In genomic region chr9:75541497-75541896, GRCm38 (mm10) we compare ENCODE assay signal across 8 mouse cellular contexts. TPM values are rescaled to one million over a fixed set of nuclear protein-coding genes. Genes with fewer than 3 reads are reported as not detected.
A peak's percentile ranks its signal among the peaks of the same experiment; 100 is the strongest.
DNase-seq lines count a peak whose midpoint lies in the region; ATAC-seq and TF ChIP-seq lines count a peak whose summit lies in the region.

No protein-coding gene starts in this region.

- TF ChIP-seq POLR2A in myocyte (IDR thresholded peaks at IDR 0.05; ENCODE audit: insufficient read length, low read depth), result no peak

- no peaks in the 10 kb centered on the region for H3K9me3 ChIP-seq in kidney, embryonic 14.5 days (ENCODE audit: control insufficient read depth, low read length)
- H3K9me3 ChIP-seq in midbrain, embryonic 10.5 days (replicated peaks), result no peaks in the 10 kb centered on the region
- H3K9me3 ChIP-seq in forebrain, embryonic 11.5 days (ENCODE audit: control insufficient read depth, low read length), result no peaks in the 10 kb centered on the region

- H3K27ac ChIP-seq in kidney, embryonic 14.5 days (ENCODE audit: low read depth, low read length), result peak overlapping the region; percentile 5; the same call in 1 of the 2 replicates
- no peak overlapping the region for H3K27ac ChIP-seq in midbrain, embryonic 10.5 days (replicated peaks)
- no peak overlapping the region for H3K27ac ChIP-seq in forebrain, embryonic 11.5 days (ENCODE audit: low read depth, low read length)

- no peak overlapping the region for H3K4me2 ChIP-seq in kidney, embryonic 14.5 days (replicated peaks; ENCODE audit: low read depth, low read length)
- H3K4me2 ChIP-seq in myocyte (ENCODE audit: low read depth), result peak overlapping the region; percentile 68
- no peak overlapping the region for H3K4me2 ChIP-seq in forebrain, embryonic 11.5 days (ENCODE audit: low read depth, low read length, severe bottlenecking)

- H3K4me3 ChIP-seq in kidney, embryonic 14.5 days (ENCODE audit: low read length), result no peak overlapping the region
- no peak overlapping the region for H3K4me3 ChIP-seq in myocyte
- no peak overlapping the region for H3K4me3 ChIP-seq in midbrain, embryonic 10.5 days
- no peak overlapping the region for H3K4me3 ChIP-seq in forebrain, embryonic 11.5 days (ENCODE audit: low read depth, low read length)

- 11% methylated on average over 5 of the region's 5 CpGs for WGBS in kidney, embryonic 14.5 days
- 26% methylated on average over 5 of the region's 5 CpGs for WGBS in midbrain, embryonic 10.5 days
- WGBS in forebrain, embryonic 11.5 days, result 29% methylated on average over 5 of the region's 5 CpGs

- no peaks in the 10 kb centered on the region for H3K27me3 ChIP-seq in kidney, embryonic 14.5 days (ENCODE audit: control insufficient read depth, insufficient read depth, low read length)
- no peaks in the 10 kb centered on the region for H3K27me3 ChIP-seq in myocyte (ENCODE audit: control insufficient read depth, insufficient read depth, insufficient read length)
- no peaks in the 10 kb centered on the region for H3K27me3 ChIP-seq in midbrain, embryonic 10.5 days (ENCODE audit: low read depth, poor library complexity, severe bottlenecking)
- H3K27me3 ChIP-seq in forebrain, embryonic 11.5 days (ENCODE audit: control insufficient read depth, insufficient read depth, low read length), result no peaks in the 10 kb centered on the region

- no peak overlapping the region for H3ac ChIP-seq in myocyte (ENCODE audit: control insufficient read depth, insufficient read length)

- H3K9ac ChIP-seq in kidney, embryonic 14.5 days (ENCODE audit: low read depth, low read length), result no peak overlapping the region
- H3K9ac ChIP-seq in forebrain, embryonic 11.5 days (ENCODE audit: low read length), result no peak overlapping the region

- H3K36me3 ChIP-seq in kidney, embryonic 14.5 days (ENCODE audit: control insufficient read depth, insufficient read depth, low read length), result no peaks in the 10 kb centered on the region
- H3K36me3 ChIP-seq in myocyte (ENCODE audit: control insufficient read depth, insufficient read depth), result no peaks in the 10 kb centered on the region
- H3K36me3 ChIP-seq in midbrain, embryonic 10.5 days, result no peaks in the 10 kb centered on the region
- H3K36me3 ChIP-seq in forebrain, embryonic 11.5 days (ENCODE audit: control insufficient read depth, insufficient read depth, low read length), result no peaks in the 10 kb centered on the region

- peaks cover 10% of the 10 kb centered on the region; the same call in 1 of the 2 replicates for H3K4me1 ChIP-seq in kidney, embryonic 14.5 days (ENCODE audit: control insufficient read depth, insufficient read depth, low read length)
- H3K4me1 ChIP-seq in midbrain, embryonic 10.5 days, result peaks cover 10% of the 10 kb centered on the region
- peaks cover 5% of the 10 kb centered on the region; the same call in 1 of the 2 replicates for H3K4me1 ChIP-seq in forebrain, embryonic 11.5 days (replicated peaks; ENCODE audit: control insufficient read depth, insufficient read depth, low read length)

- peak; percentile 63 for DNase-seq in CD4-positive, CD25-positive, alpha-beta regulatory T cell, adult 2 months (ENCODE audit: low read depth, low spot score)
- DNase-seq in midbrain, embryonic 10.5 days (ENCODE audit: low spot score), result no peak
- DNase-seq in right cerebral cortex, postnatal 36 days (ENCODE audit: low spot score in 2 of 2), result no peak
- no peak for DNase-seq in forebrain, embryonic 11.5 days (ENCODE audit: low spot score)
- DNase-seq in left cerebral cortex, adult 8-10 months (ENCODE audit: low spot score in 2 of 2), result no peak

- peak; percentile 87 for ATAC-seq in activated CD4-positive, CD25-positive, alpha-beta regulatory T cell, adult 4 months
- ATAC-seq in kidney, embryonic 14.5 days (ENCODE audit: low FRiP score, low TSS enrichment), result peak; percentile 68; the same call in 1 of the 2 replicates
- ATAC-seq in forebrain, embryonic 11.5 days (replicated peaks; ENCODE audit: low FRiP score), result no peak

- H3K79me2 ChIP-seq in myocyte (ENCODE audit: control insufficient read depth, insufficient read depth), result peaks cover 34% of the 10 kb centered on the region

TF ChIP-seq in myocyte, 11 proteins besides CTCF, POLR2A, EP300 and RAD21:
- no peak for TF ChIP-seq E2F4 (IDR thresholded peaks at IDR 0.05; ENCODE audit: insufficient read depth)
- TF ChIP-seq SRF (IDR thresholded peaks at IDR 0.05; ENCODE audit: control insufficient read depth, insufficient read length, low read depth), result no peak
- no peak for TF ChIP-seq TCF3 (IDR thresholded peaks at IDR 0.05; ENCODE audit: insufficient read length, low read depth)
- no peak for TF ChIP-seq MAX (IDR thresholded peaks at IDR 0.05; ENCODE audit: low read depth)
- no peak for TF ChIP-seq MYOD1 (IDR thresholded peaks at IDR 0.05; ENCODE audit: control insufficient read depth in 1 of 3, insufficient read length in 2 of 3, low read depth in 2 of 3)
- no peak for TF ChIP-seq TCF12 (IDR thresholded peaks at IDR 0.05; ENCODE audit: insufficient read depth, poor library complexity, severe bottlenecking)
- no peak for TF ChIP-seq REST (IDR thresholded peaks at IDR 0.05; ENCODE audit: insufficient read depth, insufficient read length)
- no peak for TF ChIP-seq CEBPB (IDR thresholded peaks at IDR 0.05; ENCODE audit: insufficient read depth, poor library complexity, severe bottlenecking)
- TF ChIP-seq POLR2AphosphoS2 (IDR thresholded peaks at IDR 0.05; ENCODE audit: insufficient read length, low read depth), result no peak
- TF ChIP-seq MYOG (IDR thresholded peaks at IDR 0.05; ENCODE audit: control insufficient read depth in 1 of 3, insufficient read depth in 1 of 3, insufficient read length in 2 of 3, low read depth in 2 of 3), result no peak
- no peak for TF ChIP-seq USF1 (IDR thresholded peaks at IDR 0.05; ENCODE audit: low read depth)

RNA-seq across cellular contexts. Expression of gene Tmod3, which starts 18.0 kb away (rescaled TPM):
- polyA plus RNA-seq in activated CD4-positive, CD25-positive, alpha-beta regulatory T cell, adult 4 months (2017; shearing (Covaris generic)), result 100 to 1,000 TPM; 159 to 175 TPM
- polyA plus RNA-seq in kidney, embryonic 14.5 days (2014; fragmentation: Nextera tagmentation; extraction: Ambion mirVana), result 97.1 and 144 TPM in 2 replicates
- 12.9 TPM for polyA plus RNA-seq in myocyte (2012; fragmentation: generic; extraction: Trizol)
- 90.8 and 95.5 TPM in 2 replicates for polyA plus RNA-seq in midbrain, embryonic 10.5 days (2016; fragmentation: Nextera tagmentation; extraction: Ambion mirVana)
- 101 and 104 TPM in 2 replicates for polyA plus RNA-seq in forebrain, embryonic 11.5 days (2014; fragmentation: Nextera tagmentation; extraction: Ambion mirVana)
- 10 to 100 TPM; 43.9 to 54.9 (median 50.5) TPM for total RNA-seq in left cerebral cortex, adult 8-10 months (2022)
